Mouse (Mus musculus) urinary bladder, postnatal 14 days (tissue): ENCODE data around the gene Rarres2.
"Not testable (repeated sequence)": the region's sequence is repeated elsewhere in the genome, so short reads cannot be mapped to it uniquely, and the experiment has no call there.

Experiments used
- DNase-seq: peaks from one replicate; pipeline ENCODE4 v3.0.0; 2021; ENCODE audit warnings: low spot score

Rarres2 gene

DNA sequence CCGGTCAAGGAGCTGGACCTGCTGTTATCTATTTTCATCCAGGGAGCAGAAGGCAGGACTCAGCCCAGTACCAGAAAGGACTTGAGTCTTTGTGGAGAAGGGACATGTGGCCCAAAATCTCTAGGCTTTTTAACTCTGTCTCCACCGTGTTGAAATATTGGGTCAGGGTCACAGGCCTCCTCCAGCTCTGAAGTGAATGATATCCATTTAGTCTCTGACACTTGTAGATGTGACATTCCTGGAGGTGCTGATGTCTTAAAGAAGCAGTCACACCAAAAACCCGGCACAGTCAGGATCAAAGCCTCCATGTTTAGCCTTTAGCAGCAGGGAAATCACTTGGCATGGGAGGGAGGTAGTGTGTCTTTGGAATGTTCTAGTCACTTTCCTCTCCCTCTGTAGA is 31.9 kb downstream of the Rarres2 start:
- no peak for DNase-seq

DNA sequence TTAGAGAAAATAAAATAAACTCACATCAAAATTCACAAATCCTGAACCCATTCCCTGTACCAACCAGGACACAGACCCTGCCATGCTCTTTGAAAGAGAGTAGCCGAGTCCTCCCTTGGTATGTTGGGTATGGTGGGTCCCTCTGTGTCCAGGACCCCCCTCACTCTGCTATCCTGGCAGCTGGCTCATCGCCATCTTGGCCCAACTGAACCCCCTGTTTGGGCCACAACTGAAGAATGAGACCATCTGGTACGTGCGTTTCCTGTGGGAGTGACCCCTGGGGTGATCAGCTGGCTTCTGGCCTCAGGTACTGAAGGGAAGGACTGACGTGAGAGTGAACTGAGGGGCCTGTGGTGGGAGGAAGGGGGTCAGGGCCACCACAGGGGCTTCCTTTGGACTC is 32.7 kb downstream of the Rarres2 start:
- no peak for DNase-seq

DNA sequence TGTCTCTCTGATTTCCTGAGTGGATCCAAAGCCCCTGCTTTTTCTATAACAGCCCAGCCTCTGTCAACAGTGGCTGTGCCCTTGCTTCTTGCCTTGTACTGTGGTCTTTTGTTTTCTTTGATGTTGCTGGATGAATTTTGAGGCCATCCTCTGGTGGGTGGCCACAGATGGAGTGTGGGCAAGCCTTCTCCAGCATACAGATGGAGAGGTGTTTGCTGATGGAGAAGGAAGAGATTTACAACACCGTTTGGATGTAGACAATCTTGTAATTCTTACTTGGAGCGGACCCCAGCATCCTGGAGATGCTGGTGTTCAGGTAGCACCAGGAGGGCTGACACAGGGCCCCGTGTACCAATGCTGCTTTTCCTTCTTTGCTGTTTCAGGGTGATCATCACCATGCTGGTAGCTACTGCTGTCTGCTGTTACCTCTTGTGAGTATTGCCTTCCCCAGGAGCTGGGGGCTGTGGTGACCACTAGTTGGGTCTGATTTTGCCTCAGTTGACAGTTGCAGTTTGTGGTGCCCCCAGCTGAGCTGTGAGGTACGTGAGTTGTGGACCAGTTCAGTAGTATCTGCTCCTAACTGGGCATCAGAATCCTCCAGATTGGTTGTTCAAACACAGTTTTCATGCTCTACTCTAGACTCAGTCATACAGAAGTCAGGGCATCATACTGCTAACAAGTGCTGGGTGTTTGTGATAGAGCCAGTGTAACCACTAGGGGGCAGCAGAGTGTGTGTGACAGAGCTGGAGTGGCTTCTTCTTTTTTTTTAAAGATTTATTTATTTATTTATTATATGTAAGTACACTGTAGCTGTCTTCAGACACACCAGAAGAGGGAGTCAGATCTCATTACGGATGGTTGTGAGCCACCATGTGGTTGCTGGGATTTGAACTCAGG is 33.5 kb downstream of the Rarres2 start:
- DNase-seq, result peak; percentile 83

DNA sequence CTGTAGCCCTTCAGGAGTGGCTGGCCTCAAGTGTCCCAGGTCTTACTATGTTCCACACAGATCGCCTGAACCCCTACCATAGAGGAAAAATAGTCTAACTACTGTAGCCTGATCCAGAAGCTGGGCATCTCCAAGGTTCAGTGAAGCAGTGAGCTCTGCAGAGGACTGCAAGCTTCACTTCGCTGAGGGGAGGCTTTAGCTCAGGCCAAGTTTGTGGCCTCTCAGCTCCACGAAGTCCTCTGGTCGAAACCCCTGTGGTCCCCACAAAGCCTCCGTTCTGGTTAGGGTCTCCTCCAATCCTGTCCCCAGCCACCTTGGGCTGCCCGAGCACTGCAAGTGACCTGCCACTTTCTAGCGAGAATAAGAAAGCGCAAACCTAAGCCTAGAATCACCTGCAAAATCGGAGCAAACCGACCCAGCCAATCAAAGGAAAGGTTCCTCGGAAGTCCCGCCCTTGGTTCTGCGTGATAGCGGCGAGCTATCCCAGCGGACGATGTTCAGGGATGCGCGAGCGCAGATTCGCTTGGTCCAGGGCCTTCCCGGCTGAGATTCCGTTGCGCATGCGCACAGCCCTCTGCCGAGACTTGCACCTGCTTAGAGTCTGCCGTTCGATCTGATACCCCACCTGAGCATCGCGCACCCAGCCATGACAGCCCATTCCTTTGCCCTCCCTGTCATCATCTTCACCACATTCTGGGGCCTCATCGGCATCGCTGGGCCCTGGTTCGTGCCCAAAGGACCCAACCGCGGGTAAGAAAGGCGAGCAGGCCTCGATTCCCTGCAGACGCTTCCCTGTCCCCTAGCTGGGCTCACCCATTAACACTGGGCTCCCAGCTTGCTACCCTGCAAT is 35.3 kb downstream of the Rarres2 start, which contains the start of gene Atp6v0e2:
TSS of gene Atp6v0e2 (plus strand) at position 511 of the 850 bp plus-strand sequence.
- DNase-seq, result peak; percentile 83

DNA sequence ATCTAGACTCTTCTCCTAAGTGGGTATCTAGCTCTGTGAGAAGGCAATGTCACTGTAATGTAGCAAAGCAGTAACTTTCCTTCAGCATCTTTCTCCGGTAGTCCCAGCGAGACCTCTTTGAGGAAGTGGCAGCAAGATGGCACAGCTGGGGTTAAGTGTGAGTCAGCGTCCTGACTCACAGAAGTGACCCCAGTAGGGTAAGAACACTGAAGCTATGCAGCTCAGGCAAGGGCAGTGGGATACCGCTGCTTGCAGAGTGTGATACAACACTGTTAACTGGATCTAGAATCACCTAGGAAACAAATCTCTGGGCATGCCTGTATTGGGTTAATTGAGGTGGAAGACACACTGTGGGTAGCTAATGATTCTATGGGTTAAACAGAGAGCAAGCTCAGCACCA is 36.5 kb downstream of the Rarres2 start:
- no peak for DNase-seq

DNA sequence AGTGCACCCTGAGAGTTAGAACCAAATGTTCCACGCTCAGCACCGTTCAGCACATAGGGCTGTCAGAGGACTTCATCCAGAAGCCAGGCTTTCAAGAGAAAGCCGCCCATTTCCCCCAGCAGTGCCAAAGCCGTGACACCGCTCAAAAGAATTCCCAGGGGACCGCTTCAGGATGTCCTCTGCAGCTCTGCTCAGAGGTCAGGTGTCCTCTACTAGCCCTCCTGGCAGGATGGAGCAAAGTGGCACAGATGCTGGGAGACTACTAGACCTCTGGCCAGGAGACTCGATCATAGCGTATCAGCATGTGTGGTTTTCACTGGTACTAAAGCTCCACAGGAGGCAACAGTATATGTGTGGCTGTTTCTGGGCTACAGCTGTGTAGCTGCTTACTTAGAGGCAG is 37.7 kb downstream of the Rarres2 start:
- no peak for DNase-seq

DNA sequence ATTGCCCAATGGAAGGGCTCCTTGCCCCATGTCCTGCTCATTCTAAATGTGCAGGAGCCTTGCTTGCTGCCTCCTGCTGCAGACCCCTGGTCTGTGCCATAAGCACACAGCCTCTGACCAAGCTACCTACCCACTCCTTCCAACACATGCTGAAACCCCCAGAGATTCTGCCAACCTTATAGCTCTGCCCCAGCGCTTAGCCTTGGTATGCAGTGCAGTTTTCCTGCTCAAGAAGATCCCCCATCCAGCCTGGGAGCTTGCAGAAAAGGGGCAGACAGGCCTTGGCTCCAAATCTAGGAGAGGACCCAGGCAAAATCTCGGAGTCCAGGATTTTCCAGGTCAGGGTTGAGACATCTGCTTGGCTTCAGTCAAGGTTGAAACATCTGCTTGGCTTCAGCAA is 39.1 kb downstream of the Rarres2 start:
- DNase-seq, result no peak

DNA sequence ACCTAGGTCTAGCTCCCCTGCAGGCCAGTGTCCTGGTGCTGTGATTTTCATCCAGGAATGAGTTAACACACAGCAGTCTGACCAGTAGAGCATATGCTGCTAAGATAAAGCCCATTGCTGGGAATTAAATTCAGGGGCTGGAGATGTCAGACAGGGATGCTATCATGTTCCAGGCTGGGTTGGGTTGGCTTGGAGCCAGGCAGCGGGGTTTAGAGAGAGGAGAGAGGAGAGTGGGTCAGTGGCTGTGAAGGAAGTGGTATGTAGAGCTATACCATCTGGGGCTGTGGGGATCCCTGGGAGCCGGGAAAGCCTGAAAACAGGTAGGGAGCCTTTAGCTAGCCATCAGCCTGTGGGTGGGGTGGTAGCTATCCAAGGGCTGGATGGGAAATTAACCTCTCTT is 41.7 kb downstream of the Rarres2 start:
- DNase-seq, result no peak

DNA sequence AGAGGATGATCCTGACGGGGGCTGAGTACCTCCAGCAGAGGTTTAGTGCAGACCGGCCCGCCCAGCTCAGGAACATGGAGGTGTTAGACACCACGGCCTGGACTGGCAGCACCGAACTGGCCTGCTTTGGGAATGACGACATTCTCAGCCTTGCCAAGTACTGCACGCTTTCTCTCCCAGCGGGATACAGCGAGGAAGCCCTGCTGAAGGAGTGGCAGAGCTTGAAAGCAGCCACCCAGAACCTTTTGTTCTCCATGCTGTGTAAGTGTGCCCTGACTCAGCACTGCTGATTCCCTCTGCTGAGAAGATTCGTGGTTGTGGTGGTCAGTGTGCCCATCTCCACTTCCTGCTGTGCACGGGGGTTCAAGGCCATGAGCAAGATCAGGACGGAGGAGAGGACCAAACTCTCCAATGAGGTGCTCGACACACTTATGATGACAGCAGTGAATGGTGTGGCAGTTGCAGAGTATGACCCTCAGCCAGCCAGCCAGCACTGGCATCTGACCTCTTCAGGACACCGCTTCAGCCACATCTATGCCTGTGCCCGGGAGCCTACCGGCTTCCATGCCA is 42.6 kb downstream of the Rarres2 start:
- no peak for DNase-seq

DNA sequence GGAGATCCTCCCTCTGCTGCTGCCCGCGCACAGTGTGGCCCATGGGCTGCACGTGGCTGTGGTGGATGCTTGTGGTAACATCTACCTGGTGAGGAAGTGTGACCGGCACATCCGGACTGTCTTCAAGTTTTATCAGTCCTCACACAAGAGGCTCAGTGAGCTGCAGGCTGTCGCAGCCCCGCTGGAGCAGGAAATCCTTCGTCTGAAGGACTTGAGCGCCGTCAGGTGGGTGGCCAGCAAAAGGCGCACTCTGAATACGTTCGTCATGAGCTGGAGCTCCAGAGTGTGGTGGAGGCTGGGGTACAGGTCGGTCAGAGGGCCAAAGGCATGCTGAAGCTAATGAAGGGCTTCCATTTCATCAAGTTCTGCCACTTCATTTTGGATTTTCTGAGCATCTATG is 43.3 kb downstream of the Rarres2 start:
- no peak for DNase-seq

DNA sequence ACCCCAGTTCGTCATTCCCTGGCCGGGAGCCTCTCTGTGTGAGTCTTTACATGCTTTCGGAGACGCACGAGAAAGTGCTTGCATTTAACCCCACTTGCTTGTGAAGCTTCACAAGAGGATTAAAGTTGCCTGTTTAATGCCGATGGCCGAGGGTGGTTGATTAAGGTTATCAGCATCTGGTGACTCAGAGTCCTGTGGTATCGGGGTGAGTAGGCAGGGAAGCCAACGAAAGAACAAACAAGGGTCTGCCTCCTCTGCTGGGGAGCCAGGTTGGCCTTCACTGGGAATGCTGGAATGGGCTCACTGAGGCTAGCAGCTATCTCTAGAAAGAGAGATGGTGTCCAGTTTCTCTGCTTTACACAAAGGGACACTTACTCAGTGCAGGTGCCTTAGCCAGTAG is 44.7 kb downstream of the Rarres2 start:
- DNase-seq, result no peak

DNA sequence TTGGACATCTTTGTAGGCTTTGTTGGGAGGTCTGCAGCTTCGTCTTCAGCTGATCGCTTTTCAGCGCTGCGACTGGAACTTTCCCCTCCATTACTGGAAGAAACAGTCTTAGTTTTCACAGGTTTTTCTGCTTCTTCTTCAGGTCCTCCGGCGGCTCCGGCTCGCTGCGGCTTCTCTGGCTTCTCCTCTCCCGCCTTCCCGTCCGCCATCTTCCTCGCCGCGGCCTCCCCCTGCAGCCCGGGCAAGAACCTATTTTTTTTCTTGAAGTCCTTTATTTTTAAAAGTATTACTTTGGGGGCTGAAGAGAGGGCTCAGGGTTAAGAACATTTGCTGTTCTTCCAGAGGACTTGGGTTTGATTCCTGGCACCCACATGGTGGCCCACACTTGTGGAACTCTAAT is 47.7 kb downstream of the Rarres2 start:
- DNase-seq, result not testable (repeated sequence)
